Mouse (Mus musculus) heart, embryonic 13.5 days (tissue): Measurements from ENCODE around the gene Jun. TPM values are rescaled to one million over a fixed set of nuclear protein-coding genes. Genes with fewer than 3 reads are reported as not detected.

Experiments
- ATAC-seq: fragments of 200-750 bp; cut with Nextera tagmentation; 2 replicates; pipeline ENCODE4 v1.8.0; 2017; ENCODE audit warnings: moderate TSS enrichment; ENCODE audit not compliant: insufficient number of reproducible peaks, low FRiP score, low TSS enrichment; ENCODE audit errors: extremely low read depth
- H3K27ac ChIP-seq: fragments of 300-500 bp; sonication (generic); replicated peaks from 2 replicates; pipeline ENCODE4 v1.5.1; 2015; ENCODE audit warnings: moderate library complexity, mild to moderate bottlenecking, inconsistent platforms
- H3K27me3 ChIP-seq: fragments of 300-500 bp; sonication (generic); replicated peaks from 2 replicates; pipeline ENCODE4 v1.6.1; 2015; ENCODE audit warnings: mild to moderate bottlenecking, inconsistent platforms
- H3K36me3 ChIP-seq: fragments of 300-500 bp; sonication (generic); 2 replicates; pipeline ENCODE4 v1.6.1; 2015; ENCODE audit warnings: mild to moderate bottlenecking, inconsistent platforms
- H3K4me1 ChIP-seq: fragments of 300-500 bp; sonication (generic); 2 replicates; pipeline ENCODE4 v1.6.1; 2015; ENCODE audit warnings: inconsistent platforms
- H3K4me2 ChIP-seq: fragments of 300-500 bp; sonication (generic); 2 replicates; pipeline ENCODE4 v1.6.1; 2015; ENCODE audit warnings: inconsistent platforms, mild to moderate bottlenecking, moderate library complexity
- H3K4me3 ChIP-seq: fragments of 300-500 bp; sonication (generic); 2 replicates; pipeline ENCODE4 v1.5.1; 2015; ENCODE audit warnings: moderate library complexity, mild to moderate bottlenecking, inconsistent platforms
- H3K9ac ChIP-seq: fragments of 300-500 bp; sonication (generic); 2 replicates; pipeline ENCODE4 v1.6.1; 2015; ENCODE audit warnings: inconsistent platforms, mild to moderate bottlenecking, moderate library complexity
- H3K9me3 ChIP-seq: fragments of 300-500 bp; sonication (generic); 2 replicates; pipeline ENCODE4 v1.6.1; 2016; ENCODE audit warnings: inconsistent platforms
- WGBS: fragments of 180-500 bp; shearing (Covaris S2); methylation state at CpG from one replicate; pipeline ENCODE4 v1.1.7; 2015; ENCODE audit warnings: mixed read lengths; 5-methylcytosine and 5-hydroxymethylcytosine counted together
- polyA plus RNA-seq: library from polyadenylated mRNA; unstranded; fragments of >200 nt; fragmentation: Nextera tagmentation; extraction: Ambion mirVana; gene quantifications from 2 replicates; pipeline ENCODE4 v1.2.1, GENCODE M21; 2015

Gene Jun
- polyA plus RNA-seq, 1 experiment from 2014 or later, result 67.7 TPM

DNA sequence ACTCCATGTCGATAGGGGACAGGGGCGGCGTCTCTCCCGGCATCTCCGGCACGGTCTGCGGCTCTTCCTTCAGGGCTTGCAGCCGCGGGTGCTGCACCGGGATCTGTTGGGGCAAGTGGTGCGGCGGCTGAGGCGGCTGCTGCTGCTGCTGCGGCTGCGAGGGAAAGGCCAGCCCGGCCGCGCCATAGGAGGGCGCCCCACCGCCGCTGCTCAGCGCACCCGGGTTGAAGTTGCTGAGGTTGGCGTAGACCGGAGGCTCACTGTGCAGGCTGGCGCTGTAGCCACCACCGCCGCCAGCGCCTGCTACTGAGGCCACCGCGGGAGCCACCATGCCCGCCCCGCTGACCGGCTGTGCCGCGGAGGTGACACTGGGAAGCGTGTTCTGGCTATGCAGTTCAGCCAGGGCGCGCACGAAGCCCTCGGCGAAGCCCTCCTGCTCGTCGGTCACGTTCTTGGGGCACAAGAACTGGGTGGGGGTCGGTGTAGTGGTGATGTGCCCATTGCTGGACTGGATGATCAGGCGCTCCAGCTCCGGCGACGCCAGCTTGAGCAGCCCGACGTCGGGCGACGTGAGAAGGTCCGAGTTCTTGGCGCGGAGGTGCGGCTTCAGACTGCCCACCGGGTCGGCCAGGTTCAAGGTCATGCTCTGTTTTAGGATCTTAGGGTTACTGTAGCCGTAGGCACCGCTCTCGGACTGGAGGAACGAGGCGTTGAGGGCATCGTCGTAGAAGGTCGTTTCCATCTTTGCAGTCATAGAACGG is 1.3 kb downstream of the Jun start:
- Histone ChIP-seq H3K27me3 (no peaks in the 10 kb centered on the region), H3K4me3 (peak overlapping the region; percentile 78), H3K4me2 (peak overlapping the region; percentile 90), H3K36me3 (no peaks in the 10 kb centered on the region; the same call in 1 of the 2 replicates), H3K9ac (peak overlapping the region; percentile 99), H3K27ac (peak overlapping the region; percentile 100), H3K4me1 (peaks cover 30% of the 10 kb centered on the region), H3K9me3 (no peaks in the 10 kb centered on the region)
- WGBS, result under 1% methylated on average over 70 of the region's 70 CpGs
- no peak for ATAC-seq

DNA sequence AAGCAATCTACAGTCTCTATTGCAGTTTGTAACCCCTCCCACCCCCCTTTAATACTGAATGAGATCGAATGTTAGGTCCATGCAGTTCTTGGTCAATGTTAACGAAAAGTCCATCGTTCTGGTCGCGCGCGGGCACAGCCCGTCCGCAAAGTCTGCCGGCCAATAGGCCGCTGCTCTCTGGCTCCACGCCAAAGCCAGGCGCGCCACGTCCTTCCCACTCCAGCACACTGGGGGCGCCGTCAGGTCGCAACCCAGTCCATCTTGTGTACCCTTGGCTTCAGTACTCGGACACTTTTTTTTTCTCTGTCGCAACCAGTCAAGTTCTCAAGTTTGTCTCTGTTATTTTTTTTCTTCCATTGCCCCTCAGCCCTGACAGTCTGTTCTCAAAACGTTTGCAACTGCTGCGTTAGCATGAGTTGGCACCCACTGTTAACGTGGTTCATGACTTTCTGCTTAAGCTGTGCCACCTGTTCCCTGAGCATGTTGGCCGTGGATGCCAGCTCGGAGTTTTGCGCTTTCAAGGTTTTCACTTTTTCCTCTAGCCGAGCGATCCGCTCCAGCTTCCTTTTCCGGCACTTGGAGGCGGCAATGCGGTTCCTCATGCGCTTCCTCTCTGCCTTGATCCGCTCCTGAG is 2.0 kb downstream of the Jun start:
- no peaks in the 10 kb centered on the region for H3K9me3 ChIP-seq
- H3K9ac ChIP-seq, result peak overlapping the region; percentile 99
- no peak for ATAC-seq
- H3K36me3 ChIP-seq, result no peaks in the 10 kb centered on the region; the same call in 1 of the 2 replicates
- WGBS, result under 1% methylated on average over 34 of the region's 34 CpGs
- peak overlapping the region; percentile 78 for H3K4me3 ChIP-seq
- no peaks in the 10 kb centered on the region for H3K27me3 ChIP-seq
- peaks cover 30% of the 10 kb centered on the region for H3K4me1 ChIP-seq
- peak overlapping the region; percentile 100 for H3K27ac ChIP-seq
- H3K4me2 ChIP-seq, result peak overlapping the region; percentile 90

DNA sequence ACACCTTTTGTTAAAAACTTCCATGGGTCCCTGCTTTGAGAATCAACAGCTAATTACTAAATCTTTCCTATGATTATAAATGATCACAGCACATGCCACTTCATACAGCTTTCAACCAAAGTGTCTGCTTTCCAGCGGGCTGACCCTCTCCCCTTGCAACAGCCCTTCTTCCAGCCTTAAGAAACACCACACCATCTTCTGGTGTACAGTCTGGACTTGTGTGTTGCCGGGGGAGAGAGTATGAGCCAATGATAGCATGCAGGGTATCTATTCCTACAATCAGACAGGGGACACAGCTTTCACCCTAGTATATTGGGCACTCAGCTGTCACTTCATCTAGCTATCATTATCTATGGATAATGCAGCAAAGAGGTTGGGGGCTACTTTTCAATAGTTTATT is 2.9 kb downstream of the Jun start:
- Histone ChIP-seq H3K4me3 (peak overlapping the region; percentile 78), H3K9me3 (no peaks in the 10 kb centered on the region), H3K36me3 (no peaks in the 10 kb centered on the region; the same call in 1 of the 2 replicates), H3K27me3 (no peaks in the 10 kb centered on the region), H3K4me2 (peak overlapping the region; percentile 90), H3K4me1 (peaks cover 22% of the 10 kb centered on the region), H3K9ac (peak overlapping the region; percentile 99), H3K27ac (peak overlapping the region; percentile 39; the same call in 1 of the 2 replicates)
- ATAC-seq, result no peak
- WGBS, result 21% methylated on average over 2 of the region's 2 CpGs

DNA sequence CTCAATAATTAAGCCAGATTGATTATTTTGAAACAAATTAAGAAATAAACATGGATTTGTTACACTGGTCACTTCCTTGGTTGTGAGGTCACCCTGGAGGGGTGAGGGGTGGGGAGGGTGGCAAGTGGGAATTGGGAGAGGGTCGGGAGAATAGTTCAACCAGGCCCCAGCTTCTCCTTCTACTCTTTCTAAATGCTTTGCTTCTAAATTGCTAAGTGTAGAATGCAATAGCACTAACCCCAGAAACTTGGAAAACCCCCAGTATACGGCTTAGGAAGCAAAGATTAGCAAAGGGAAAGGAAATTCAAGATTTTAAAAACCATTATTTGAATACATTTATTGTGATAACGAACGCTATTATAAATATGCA is 3.3 kb downstream of the Jun start:
- H3K4me3 ChIP-seq, result peak overlapping the region; percentile 78
- H3K9ac ChIP-seq, result peak overlapping the region; percentile 99
- H3K36me3 ChIP-seq, result no peaks in the 10 kb centered on the region; the same call in 1 of the 2 replicates
- ATAC-seq, result no peak
- 0 out of 2 replicates have a peak overlapping the region, but pooled peaks have one; percentile 5 for H3K27ac ChIP-seq
- 70% methylated on average over 4 of the region's 4 CpGs for WGBS
- H3K4me1 ChIP-seq, result peaks cover 19% of the 10 kb centered on the region
- peak overlapping the region; percentile 90 for H3K4me2 ChIP-seq
- H3K9me3 ChIP-seq, result no peaks in the 10 kb centered on the region
- no peaks in the 10 kb centered on the region for H3K27me3 ChIP-seq

DNA sequence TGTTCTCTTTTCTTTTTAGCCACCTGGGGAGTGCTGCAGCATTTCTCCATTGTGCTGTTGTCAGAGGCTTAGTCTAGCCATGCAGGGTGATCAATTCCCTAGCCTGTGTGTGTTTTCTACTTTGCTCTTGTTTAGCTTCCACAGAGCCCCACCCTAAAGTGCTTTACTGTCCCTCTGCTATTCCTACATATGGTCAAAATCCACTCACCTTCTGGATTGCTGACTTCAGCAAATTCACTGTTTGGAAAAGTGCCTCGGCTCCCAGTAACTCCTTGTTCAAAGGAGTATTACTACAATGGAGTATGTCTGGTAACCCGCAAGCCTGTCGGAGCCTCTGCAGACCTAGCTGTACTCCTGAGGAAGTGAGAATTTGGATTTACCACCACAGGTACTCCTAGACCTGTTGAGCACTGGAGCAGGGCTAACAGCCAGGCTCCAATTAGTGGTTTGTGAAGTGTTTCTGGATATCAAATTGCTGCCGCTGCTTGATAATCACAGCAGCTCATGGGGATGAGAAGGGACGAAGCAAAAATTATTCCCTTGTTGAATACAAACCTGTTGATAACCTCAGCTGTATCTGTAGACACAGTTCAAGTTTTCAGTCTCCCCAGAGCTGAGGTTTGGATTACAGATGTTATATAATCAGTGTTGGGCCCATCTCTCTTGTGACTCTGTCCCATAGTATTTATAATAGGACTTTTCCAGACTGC is 3.8 kb downstream of the Jun start:
- Histone ChIP-seq H3K9ac (peak overlapping the region; percentile 99; the same call in 1 of the 2 replicates), H3K27ac (0 out of 2 replicates have a peak overlapping the region, but pooled peaks have one; percentile 5), H3K4me3 (peak overlapping the region; percentile 78), H3K9me3 (no peaks in the 10 kb centered on the region), H3K36me3 (no peaks in the 10 kb centered on the region; the same call in 1 of the 2 replicates), H3K4me1 (peaks cover 15% of the 10 kb centered on the region), H3K27me3 (no peaks in the 10 kb centered on the region), H3K4me2 (peak overlapping the region; percentile 90)
- ATAC-seq, result no peak
- 43% methylated on average over 5 of the region's 5 CpGs for WGBS

DNA sequence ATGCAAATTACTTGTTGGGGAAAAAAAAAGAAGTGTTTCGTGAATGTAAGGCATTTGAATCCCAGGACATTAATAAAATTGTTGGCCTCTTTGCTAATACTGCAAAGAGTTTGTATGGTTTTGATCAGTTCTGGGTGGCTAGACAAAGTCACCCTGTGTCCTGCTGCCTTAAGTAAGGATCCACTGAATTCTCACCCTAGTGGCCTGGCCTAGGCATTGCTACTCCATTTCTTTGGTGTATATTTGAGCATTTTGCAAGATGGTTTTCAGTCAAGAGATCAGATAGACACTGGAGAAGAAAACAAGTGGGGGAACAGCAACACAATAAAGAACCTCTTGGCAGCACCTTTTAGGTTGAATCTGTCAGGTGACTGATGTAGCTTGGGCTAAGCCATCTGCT is 6.9 kb downstream of the Jun start:
- no peak overlapping the region for H3K9ac ChIP-seq
- H3K4me1 ChIP-seq, result peaks cover 15% of the 10 kb centered on the region
- no peak for ATAC-seq
- no peak overlapping the region for H3K4me3 ChIP-seq
- H3K27me3 ChIP-seq, result no peaks in the 10 kb centered on the region
- H3K9me3 ChIP-seq, result no peaks in the 10 kb centered on the region
- WGBS, result 85% methylated on average over 1 of the region's 1 CpGs
- no peaks in the 10 kb centered on the region; the same call in 1 of the 2 replicates for H3K36me3 ChIP-seq
- no peak overlapping the region for H3K4me2 ChIP-seq
- no peak overlapping the region for H3K27ac ChIP-seq

DNA sequence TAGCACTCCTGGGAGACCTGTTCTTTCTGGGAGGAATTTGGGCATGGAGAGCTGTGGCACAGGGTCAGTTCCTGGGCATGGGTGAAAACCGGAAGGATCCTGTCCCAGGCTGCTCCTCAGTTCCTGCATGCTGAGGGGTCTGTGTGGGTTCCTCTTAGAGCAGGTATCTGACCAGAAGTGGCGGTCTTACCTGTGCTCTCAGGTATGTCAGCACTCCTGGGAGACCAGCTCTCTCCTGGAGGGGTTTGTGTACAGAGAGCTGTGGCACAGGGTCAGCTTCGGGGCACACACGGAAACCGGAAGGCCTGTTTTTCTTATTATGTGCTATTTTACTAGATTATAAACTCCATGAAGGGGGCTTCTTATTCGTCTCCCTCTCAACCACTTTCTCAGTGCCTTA is 7.3 kb downstream of the Jun start:
- H3K27ac ChIP-seq, result no peak overlapping the region
- 81% methylated on average over 6 of the region's 6 CpGs for WGBS

DNA sequence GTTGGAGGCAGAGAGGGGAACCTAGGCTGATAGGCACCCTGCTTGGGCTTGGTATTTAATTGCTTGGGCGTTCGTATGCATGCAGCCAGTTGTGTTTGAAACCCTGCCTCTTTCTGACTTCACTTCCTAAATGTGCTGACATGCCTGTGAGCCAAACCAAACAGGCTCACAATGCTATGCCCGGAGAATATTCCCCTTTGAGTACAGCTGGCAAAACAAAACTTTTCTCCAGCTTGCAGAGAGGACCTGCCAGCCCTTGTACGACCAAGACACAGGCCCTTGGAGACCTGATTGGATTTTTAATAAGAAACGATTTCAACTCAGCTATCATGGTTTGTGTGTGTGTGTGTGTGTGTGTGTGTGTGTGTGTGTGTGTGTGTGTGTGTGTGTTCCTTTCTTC is 14.0 kb downstream of the Jun start:
- no peaks in the 10 kb centered on the region for H3K27me3 ChIP-seq
- no peaks in the 10 kb centered on the region for H3K36me3 ChIP-seq
- H3K4me3 ChIP-seq, result no peak overlapping the region
- 49% methylated on average over 5 of the region's 5 CpGs for WGBS
- peaks cover 9% of the 10 kb centered on the region for H3K4me1 ChIP-seq
- peak overlapping the region; percentile 62; the same call in 1 of the 2 replicates for H3K27ac ChIP-seq
- ATAC-seq, result no peak
- H3K4me2 ChIP-seq, result no peak overlapping the region
- no peaks in the 10 kb centered on the region for H3K9me3 ChIP-seq
- no peak overlapping the region for H3K9ac ChIP-seq

More for the DNA sequence above, 7.3 kb downstream of the Jun start:
- ATAC-seq, result no peak
- Histone ChIP-seq H3K9me3 (no peaks in the 10 kb centered on the region), H3K9ac (no peak overlapping the region), H3K36me3 (no peaks in the 10 kb centered on the region; the same call in 1 of the 2 replicates), H3K27me3 (no peaks in the 10 kb centered on the region), H3K4me1 (peaks cover 15% of the 10 kb centered on the region), H3K4me2 (no peak overlapping the region), H3K4me3 (no peak overlapping the region)

DNA sequence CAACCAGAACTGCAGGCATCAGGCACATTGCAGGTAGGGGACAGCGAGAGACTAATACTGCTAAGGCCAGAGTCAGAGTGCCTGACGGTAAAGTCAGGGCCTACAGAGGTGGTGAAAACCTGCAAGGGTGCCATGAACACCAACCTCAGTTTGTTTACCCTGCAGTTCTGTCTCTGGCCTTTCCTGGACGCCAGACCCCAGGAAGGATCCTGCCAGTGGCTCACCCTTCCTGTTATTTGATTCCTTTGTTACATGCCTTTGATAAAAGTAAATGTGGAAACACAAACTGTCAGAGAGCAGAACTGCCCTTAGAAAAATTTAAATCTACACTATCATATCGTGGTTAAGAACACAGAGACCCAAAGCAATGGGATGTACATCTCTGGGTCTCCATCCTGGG is 20.9 kb downstream of the Jun start:
- Histone ChIP-seq H3K4me2 (no peak overlapping the region), H3K27me3 (no peaks in the 10 kb centered on the region), H3K4me1 (peaks cover 14% of the 10 kb centered on the region), H3K27ac (no peak overlapping the region), H3K9me3 (no peaks in the 10 kb centered on the region), H3K4me3 (no peak overlapping the region), H3K36me3 (no peaks in the 10 kb centered on the region), H3K9ac (no peak overlapping the region)
- no peak for ATAC-seq
- 40% methylated on average over 4 of the region's 4 CpGs for WGBS

DNA sequence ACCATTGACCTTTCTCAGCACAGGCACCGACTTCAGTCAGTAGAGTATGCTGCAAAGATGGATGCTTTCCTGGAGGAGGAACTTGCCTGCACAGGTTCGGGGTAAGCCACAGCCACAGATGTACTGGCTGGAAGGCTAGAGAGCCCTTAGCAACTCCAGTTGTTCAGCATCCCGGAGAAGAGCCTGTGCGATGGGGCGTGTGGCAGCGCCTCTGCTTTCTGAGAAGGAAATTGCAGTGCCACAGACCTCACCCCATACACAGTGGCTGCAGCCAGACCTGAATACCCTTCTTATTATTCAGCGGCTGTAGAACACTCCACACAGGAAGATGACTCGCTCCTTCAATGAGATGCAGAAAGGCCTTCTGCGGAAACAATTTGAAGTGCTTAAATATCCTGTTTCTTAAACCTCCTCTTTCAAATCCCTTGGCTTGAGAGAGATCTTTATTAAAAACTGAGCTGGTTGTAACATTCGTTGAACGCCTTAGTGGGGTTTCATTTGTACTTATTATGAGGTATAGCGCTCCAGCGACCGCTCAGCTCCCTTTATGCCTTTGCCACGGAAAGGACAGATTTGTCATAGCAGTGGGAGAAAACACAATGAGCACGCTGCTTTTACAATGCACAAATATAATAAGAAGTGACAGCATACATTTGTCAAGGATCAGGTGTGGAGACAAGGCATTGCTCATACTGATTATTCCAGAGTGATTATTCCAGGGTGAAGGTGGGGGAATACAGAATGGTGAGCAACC is 26.0 kb downstream of the Jun start:
- H3K9me3 ChIP-seq, result no peaks in the 10 kb centered on the region
- H3K36me3 ChIP-seq, result no peaks in the 10 kb centered on the region
- WGBS, result 79% methylated on average over 16 of the region's 16 CpGs
- H3K27ac ChIP-seq, result no peak overlapping the region
- no peak for ATAC-seq
- H3K4me1 ChIP-seq, result peaks cover 2% of the 10 kb centered on the region
- H3K27me3 ChIP-seq, result no peaks in the 10 kb centered on the region
- no peak overlapping the region for H3K9ac ChIP-seq
- no peak overlapping the region for H3K4me2 ChIP-seq
- H3K4me3 ChIP-seq, result no peak overlapping the region
